Mouse (Mus musculus): Measurements from ENCODE around the gene Hip1r.

Hip1r gene

DNA sequence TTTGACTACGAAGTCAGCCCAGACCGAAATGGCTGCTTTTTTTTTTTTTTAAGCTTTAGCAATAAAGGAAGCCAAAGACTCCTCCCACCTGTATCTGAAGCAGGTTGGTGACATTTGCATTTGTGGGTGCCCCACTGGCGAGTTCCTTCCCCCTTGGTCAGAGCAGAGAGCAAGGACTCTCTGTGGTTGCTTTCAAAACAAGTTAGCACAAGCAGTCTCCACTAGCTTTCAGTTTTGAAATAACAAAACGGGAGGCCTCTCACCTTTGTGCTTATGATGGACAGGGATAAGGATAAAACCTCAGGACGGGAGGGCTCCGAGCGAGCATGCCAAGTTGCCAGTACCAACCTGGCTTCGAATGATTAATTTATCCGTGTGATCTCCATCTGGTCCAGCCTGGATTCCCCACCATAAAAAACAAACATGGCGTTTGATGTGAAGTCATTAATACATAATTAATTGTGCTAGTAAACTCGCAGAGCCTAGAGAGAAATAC is 1.2 kb downstream of the Hip1r start:
- DNase-seq: peak; percentile 21

- no peak for DNase-seq
These were observed 2.3 kb downstream of the Hip1r start for GRCm38 (mm10) chr5:123975668-123976180.

DNA sequence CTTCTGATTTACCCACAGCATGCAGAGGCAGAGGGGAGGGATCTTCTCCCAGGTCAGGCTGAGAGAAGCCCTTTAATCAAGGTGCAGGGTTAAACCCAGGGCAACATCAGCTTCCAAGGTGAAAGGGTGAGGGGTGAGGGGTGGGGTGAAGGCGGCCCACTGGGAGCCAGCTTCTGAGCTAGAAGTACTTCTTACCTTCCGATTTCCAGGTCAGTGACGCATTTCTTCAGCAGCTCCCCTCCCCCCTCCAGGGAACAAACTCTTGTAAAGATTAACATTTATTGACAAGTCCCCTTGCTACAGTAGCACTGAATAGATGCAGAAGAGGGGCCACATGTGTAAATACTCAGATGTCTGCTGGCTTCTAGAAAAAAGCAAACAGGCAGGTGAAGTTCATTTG is 3.8 kb downstream of the Hip1r start:
- DNase-seq: no peak

GRCm38 (mm10) chr5:123978131-123978530 is 4.7 kb downstream of the Hip1r start:
- no peak for DNase-seq

GRCm38 (mm10) chr5:123979221-123979979 is 6.0 kb downstream of the Hip1r start:
- DNase-seq: no peak

GRCm38 (mm10) chr5:123979980-123980369 is 6.5 kb downstream of the Hip1r start:
- no peak for DNase-seq

DNA sequence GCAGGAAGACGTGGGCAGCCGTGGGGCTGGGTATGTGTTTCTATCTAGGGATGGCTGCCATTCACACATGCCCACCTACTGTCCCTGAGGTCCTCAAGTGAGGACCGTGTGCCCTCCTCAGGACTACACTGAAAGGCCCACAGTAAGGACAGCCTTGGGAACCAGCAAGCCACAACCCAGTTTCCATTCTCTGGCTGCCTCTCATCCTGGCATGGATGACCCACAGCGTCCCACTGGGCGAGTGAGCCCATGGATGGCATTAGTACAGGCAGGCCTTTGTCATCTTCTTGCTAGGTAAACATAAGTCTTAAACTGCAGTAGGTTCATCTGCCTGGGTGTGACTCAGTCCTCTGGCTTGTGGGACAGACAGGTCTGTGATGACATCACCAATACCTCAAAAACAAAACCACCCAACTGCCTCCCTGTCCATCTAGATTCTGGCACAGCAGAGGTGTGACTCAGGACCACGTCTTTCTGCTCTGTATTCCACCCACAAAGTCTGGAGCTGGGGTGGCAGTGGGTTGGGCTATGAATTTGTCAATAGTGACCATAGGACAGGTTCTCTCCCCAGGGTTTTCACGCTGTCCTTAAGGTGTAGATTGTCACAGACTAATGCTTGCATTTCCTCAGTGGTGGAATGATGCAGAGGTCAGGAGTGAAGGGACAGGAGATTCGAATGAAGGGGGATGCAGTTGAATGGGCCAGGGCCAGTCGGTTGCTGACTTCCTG is 7.3 kb downstream of the Hip1r start:
- DNase-seq: peak; percentile 19

DNA sequence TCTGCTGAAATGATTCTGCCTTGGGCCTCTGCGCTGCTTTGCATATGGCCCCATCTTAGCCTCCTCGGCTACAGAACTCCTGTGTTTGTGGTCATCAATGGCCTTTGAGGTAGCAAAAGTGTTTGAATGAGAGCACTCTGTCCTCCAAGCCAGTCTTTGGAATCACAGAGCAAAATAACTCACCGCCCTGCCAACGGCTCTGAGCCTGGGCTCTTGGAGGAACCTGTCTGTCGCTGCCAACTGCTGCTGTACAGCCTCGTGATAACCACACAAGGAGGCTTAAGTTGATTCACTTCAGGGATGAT is 7.8 kb downstream of the Hip1r start:
- DNase-seq: peak; percentile 13

DNA sequence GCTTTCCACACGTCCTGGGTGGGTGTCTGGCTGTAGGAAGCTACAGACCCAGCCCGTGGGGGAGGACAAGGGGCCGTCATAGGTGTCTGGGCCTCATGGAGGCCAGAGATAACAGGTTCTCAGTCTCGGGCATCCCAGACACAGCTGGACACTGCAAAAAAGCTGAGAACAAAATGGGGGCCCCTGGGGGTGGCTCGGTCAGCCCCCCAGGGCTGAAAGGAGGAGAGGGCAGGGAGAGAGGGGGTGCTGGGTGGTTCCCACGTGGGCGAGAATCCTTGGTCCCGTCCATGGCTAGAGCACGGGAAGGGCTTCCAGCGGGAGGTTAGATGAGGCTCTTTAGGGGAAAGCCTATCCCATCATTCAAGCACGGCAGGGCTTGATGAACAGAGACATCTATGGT is 9.4 kb downstream of the Hip1r start:
- DNase-seq: no peak

DNA sequence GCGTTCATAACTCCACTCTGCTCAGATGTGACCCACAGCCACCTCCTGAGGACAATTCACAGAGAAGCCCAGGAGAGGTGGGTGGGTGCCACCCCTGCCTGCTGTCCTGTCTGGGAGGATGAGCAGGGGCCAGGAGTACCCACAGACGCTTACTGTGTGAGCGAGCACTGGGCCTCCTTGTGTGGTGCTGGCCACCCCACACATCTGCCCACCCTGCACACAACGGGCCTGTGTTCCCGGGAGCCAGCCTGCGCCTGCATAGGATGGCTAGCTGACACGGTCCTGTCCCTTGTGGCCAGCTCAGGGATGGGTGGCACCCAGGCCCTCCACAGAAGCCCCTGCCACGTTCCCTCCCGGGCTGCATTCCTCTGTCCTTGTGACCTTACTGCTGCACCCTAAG is 12.0 kb downstream of the Hip1r start:
- DNase-seq: no peak

- DNase-seq: no peak
These were observed 13.5 kb downstream of the Hip1r start for GRCm38 (mm10) chr5:123986925-123987324.

GRCm38 (mm10) chr5:123987511-123987910 is 14.1 kb downstream of the Hip1r start:
- DNase-seq: no peak

- DNase-seq: no peak
These were observed 16.8 kb downstream of the Hip1r start for GRCm38 (mm10) chr5:123989941-123990885.

- DNase-seq: no peak
These were observed 17.9 kb downstream of the Hip1r start for GRCm38 (mm10) chr5:123991321-123991720.

GRCm38 (mm10) chr5:123992193-123992637 is 18.8 kb downstream of the Hip1r start:
- DNase-seq: no peak

DNA sequence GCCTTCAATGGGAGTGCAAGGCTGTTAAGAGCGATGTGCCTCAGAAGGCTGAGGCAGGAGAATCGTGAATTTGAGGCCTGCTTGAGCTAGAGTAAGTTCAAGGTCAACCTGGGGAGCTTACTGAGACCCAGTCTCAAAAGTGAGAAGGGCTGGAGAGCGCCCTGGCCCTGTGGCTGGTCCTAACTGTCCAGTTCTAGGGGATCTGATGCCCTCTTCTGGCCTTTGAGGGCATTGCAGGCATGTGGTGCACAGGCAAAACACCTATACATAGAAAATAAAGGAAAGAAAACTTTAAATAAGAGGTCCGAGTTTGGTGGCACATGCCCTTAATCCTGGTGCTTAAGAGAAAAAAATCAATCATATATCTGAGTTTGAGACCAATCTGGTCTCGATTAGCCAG is 19.4 kb downstream of the Hip1r start:
- peak; percentile 87 for DNase-seq

GRCm38 (mm10) chr5:123993263-123994036 is 20.0 kb downstream of the Hip1r start:
- peak; percentile 64 for DNase-seq

GRCm38 (mm10) chr5:123994468-123994867 is 21.0 kb downstream of the Hip1r start:
- DNase-seq: no peak

- no peak for DNase-seq
These were observed 22.0 kb downstream of the Hip1r start for GRCm38 (mm10) chr5:123995388-123995787.

DNA sequence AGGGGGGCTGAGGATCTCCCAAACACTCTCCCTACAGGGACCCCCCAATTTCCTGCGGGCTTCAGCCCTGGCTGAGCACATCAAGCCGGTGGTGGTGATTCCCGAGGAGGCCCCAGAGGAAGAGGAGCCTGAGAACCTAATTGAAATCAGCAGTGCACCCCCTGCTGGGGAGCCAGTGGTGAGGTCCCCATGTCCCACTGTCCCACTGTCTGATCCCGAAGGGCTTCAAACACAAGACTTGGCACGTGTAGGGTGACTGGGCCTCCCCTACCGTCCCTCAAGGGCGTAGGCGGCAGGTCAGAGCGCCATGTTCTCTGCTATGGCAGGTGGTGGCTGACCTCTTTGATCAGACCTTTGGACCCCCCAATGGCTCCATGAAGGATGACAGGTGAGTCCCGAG is 22.8 kb downstream of the Hip1r start:
- no peak for DNase-seq

- DNase-seq: no peak
These were observed 23.3 kb downstream of the Hip1r start for GRCm38 (mm10) chr5:123996695-123997094.

GRCm38 (mm10) chr5:123997211-123997751 is 23.9 kb downstream of the Hip1r start:
- DNase-seq: peak; percentile 48

Measured in cerebellum, adult 8-10 months (tissue).